Mouse (Mus musculus) small intestine, adult 2 months (tissue): ENCODE measurements around the gene Trove2. TPM values are rescaled to one million over a fixed set of nuclear protein-coding genes. Genes with fewer than 3 reads are reported as not detected.

ENCODE experiments used
- H3K27ac ChIP-seq: fragments of 200-500 bp; 2 replicates; pipeline ENCODE4 v1.5.1; 2012; ENCODE audit warnings: low read depth, low read length, control low read depth, inconsistent platforms; ENCODE audit not compliant: insufficient read depth
- H3K27me3 ChIP-seq: fragments of 200-500 bp; 2 replicates; pipeline ENCODE4 v1.6.1; 2012; ENCODE audit warnings: mild to moderate bottlenecking, moderate library complexity, low read length, inconsistent platforms; ENCODE audit not compliant: control insufficient read depth, insufficient read depth
- H3K36me3 ChIP-seq: fragments of 200-500 bp; 2 replicates; pipeline ENCODE4 v1.6.1; 2012; ENCODE audit warnings: mild to moderate bottlenecking, low read length, control low read depth, inconsistent platforms; ENCODE audit not compliant: control insufficient read depth, insufficient read depth
- H3K4me1 ChIP-seq: fragments of 200-500 bp; 2 replicates; pipeline ENCODE4 v1.6.1; 2012; ENCODE audit warnings: low read length, inconsistent platforms, mixed read lengths; ENCODE audit not compliant: control insufficient read depth, insufficient read depth, insufficient read length
- H3K4me3 ChIP-seq: fragments of 200-500 bp; 2 replicates; pipeline ENCODE4 v1.5.1; 2012; ENCODE audit warnings: low read depth, mild to moderate bottlenecking, control low read depth, inconsistent platforms, low read length, moderate library complexity
- CTCF ChIP-seq: fragments of 200-500 bp; IDR thresholded peaks from 2 replicates; pipeline ENCODE4 v1.5.1; 2012; ENCODE audit warnings: low read depth, mild to moderate bottlenecking, control low read depth, inconsistent platforms, low read length, moderate library complexity, mixed read lengths; ENCODE audit not compliant: insufficient replicate concordance, insufficient read length; ENCODE audit errors: extremely low read depth
- POLR2A ChIP-seq: fragments of 200-500 bp; IDR thresholded peaks from 2 replicates; pipeline ENCODE4 v1.6.1; 2012; ENCODE audit warnings: low read depth, mild to moderate bottlenecking, control low read depth, inconsistent platforms, low read length, moderate library complexity
- WGBS: fragments of 180-500 bp; shearing (Covaris S2); methylation state at CpG from one replicate; pipeline ENCODE4 v1.1.7; 2018; 5-methylcytosine and 5-hydroxymethylcytosine counted together
- polyA plus RNA-seq: library from polyadenylated mRNA; depleted of rRNA; stranded (reverse); fragments of >200 nt; gene quantifications from 2 replicates; pipeline ENCODE4 v1.2.3, GENCODE M21; 2012; rRNA removed

Gene Trove2
- polyA plus RNA-seq, result 0.08 and 0.13 TPM in 2 replicates

GRCm38 (mm10) chr1:143776446-143777411 lies at the start of gene Trove2, which contains the start of gene Uchl5:
Trove2 (minus strand) TSS chr1:143777068.
Uchl5 (plus strand) TSS chr1:143777272.
- Histone ChIP-seq H3K36me3 (no peaks in the 10 kb centered on the region), H3K4me1 (no peaks in the 10 kb centered on the region), H3K27ac (peak within 1 kb of the TSS; percentile 11; the same call in 1 of the 2 replicates), H3K27me3 (no peaks in the 10 kb centered on the region), H3K4me3 (peak within 1 kb of the TSS; percentile 86)
- TF ChIP-seq POLR2A (peak; percentile 43; the same call in 1 of the 2 replicates), CTCF (peak; percentile 78)
- under 1% methylated on average over 84 of the region's 84 CpGs for WGBS

- 84% methylated on average over 3 of the region's 3 CpGs for WGBS
- H3K27me3 ChIP-seq, result no peaks in the 10 kb centered on the region
- TF ChIP-seq CTCF, result no peak
- TF ChIP-seq POLR2A, result no peak
Observed at GRCm38 (mm10) chr1:143822677-143823076, 45.8 kb upstream of the Trove2 start.

GRCm38 (mm10) chr1:143820096-143820877 lies 43.4 kb upstream of the Trove2 start:
- no peaks in the 10 kb centered on the region for H3K36me3 ChIP-seq
- no peak overlapping the region for H3K4me3 ChIP-seq
- TF ChIP-seq POLR2A (no peak), CTCF (no peak)
- 78% methylated on average over 2 of the region's 2 CpGs for WGBS
- H3K4me1 ChIP-seq, result no peaks in the 10 kb centered on the region
- no peaks in the 10 kb centered on the region for H3K27me3 ChIP-seq
- H3K27ac ChIP-seq, result no peak overlapping the region

More at GRCm38 (mm10) chr1:143822677-143823076, 45.8 kb upstream of the Trove2 start:
- Histone ChIP-seq H3K4me3 (no peak overlapping the region), H3K36me3 (no peaks in the 10 kb centered on the region), H3K27ac (no peak overlapping the region), H3K4me1 (no peaks in the 10 kb centered on the region)

- Histone ChIP-seq H3K27me3 (no peaks in the 10 kb centered on the region), H3K4me3 (no peak overlapping the region), H3K36me3 (no peaks in the 10 kb centered on the region), H3K27ac (no peak overlapping the region), H3K4me1 (no peaks in the 10 kb centered on the region)
- 41% methylated on average over 7 of the region's 7 CpGs for WGBS
- TF ChIP-seq CTCF (peak; percentile 79; the same call in 1 of the 2 replicates), POLR2A (no peak)
Observed at GRCm38 (mm10) chr1:143813676-143814360, 37.0 kb upstream of the Trove2 start.

GRCm38 (mm10) chr1:143809062-143809461 lies 32.2 kb upstream of the Trove2 start:
- Histone ChIP-seq H3K4me1 (no peaks in the 10 kb centered on the region), H3K27ac (no peak overlapping the region), H3K4me3 (no peak overlapping the region), H3K27me3 (no peaks in the 10 kb centered on the region), H3K36me3 (peaks cover 4% of the 10 kb centered on the region; the same call in 1 of the 2 replicates)
- TF ChIP-seq POLR2A, result no peak
- TF ChIP-seq CTCF, result no peak
- 83% methylated on average over 6 of the region's 6 CpGs for WGBS

- TF ChIP-seq POLR2A (no peak), CTCF (no peak)
- H3K27ac ChIP-seq, result no peak overlapping the region
- no peaks in the 10 kb centered on the region for H3K27me3 ChIP-seq
- 31% methylated on average over 4 of the region's 4 CpGs for WGBS
- peaks cover 14% of the 10 kb centered on the region for H3K36me3 ChIP-seq
- no peaks in the 10 kb centered on the region for H3K4me1 ChIP-seq
- H3K4me3 ChIP-seq, result no peak overlapping the region
Observed at GRCm38 (mm10) chr1:143803537-143803936, 26.7 kb upstream of the Trove2 start.
